Mouse (Mus musculus): ENCODE data around the gene Thada. TPM values are rescaled to one million over a fixed set of nuclear protein-coding genes. Genes with fewer than 3 reads are reported as not detected.

Gene Thada
- total and polyA plus RNA-seq, 3 experiments, result 17.3 to 26.7 (median 22.2) TPM

GRCm38 (mm10) chr17:84243759-84244158, 222.2 kb downstream of the Thada start:
- Histone ChIP-seq H3K27me3 (replicated peaks) (no peaks in the 10 kb centered on the region), H3K9ac (ENCODE audit: insufficient read depth, low read depth) (no peak overlapping the region), H3K79me2 (replicated peaks; ENCODE audit: control insufficient read depth, extremely low read depth, insufficient read depth, poor library complexity, severe bottlenecking) (no peaks in the 10 kb centered on the region), H3K36me3 (replicated peaks in 1 of 2; ENCODE audit: control insufficient read depth in 1 of 2, insufficient read depth in 1 of 2, low read length in 1 of 2) (peaks cover 34 to 68% of the 10 kb centered on the region in 2 experiments), H3K9me3 (replicated peaks; ENCODE audit: low read length) (no peaks in the 10 kb centered on the region), H3K4me2 (ENCODE audit: insufficient read depth, low read depth, poor library complexity, severe bottlenecking) (no peak overlapping the region), H3K4me3 (replicated peaks in 1 of 3; ENCODE audit: low read depth in 2 of 3, low read length in 2 of 3, poor library complexity in 1 of 3) (no peak overlapping the region), H3K27ac (ENCODE audit: insufficient read depth, low read depth) (no peak overlapping the region), H3K4me1 (ENCODE audit: control insufficient read depth in 1 of 2, insufficient read depth in 2 of 2) (peaks cover 0 to 6% of the 10 kb centered on the region in 2 experiments; a peak in 1 of 4 replicates)
- in situ Hi-C loops (cut with MboI; ENCODE audit: low pct_ligation_motif_present, low pct_unique_long_range_greater_than_20kb, low sequenced_read_pairs) (no loop called here), dilution Hi-C loops (cut with MboI; ENCODE audit: extremely low pct_ligation_motif_present, extremely low pct_unique_long_range_greater_than_20kb, low sequenced_read_pairs) (no loop called here)
- no peak for DNase-seq (ENCODE audit: extremely low read depth)
- TF ChIP-seq EP300 (IDR thresholded peaks at IDR 0.05; ENCODE audit: low read length), result no peak
- TF ChIP-seq ETS1 (conservative IDR thresholded peaks at IDR 0.05; ENCODE audit: low read depth, low read length), result no peak
- no peak for TF ChIP-seq SIN3A (IDR thresholded peaks at IDR 0.05; ENCODE audit: low read length)
- TF ChIP-seq E2F4 (IDR thresholded peaks at IDR 0.05; ENCODE audit: insufficient replicate concordance, low read depth, low read length), result no peak
- no peak for TF ChIP-seq KAT2A (IDR thresholded peaks at IDR 0.05; ENCODE audit: insufficient replicate concordance, low read length)
- no peak for TF ChIP-seq GABPA (IDR thresholded peaks at IDR 0.05; ENCODE audit: insufficient replicate concordance, low read depth, low read length)
- no peak for TF ChIP-seq POLR2AphosphoS2 (IDR thresholded peaks at IDR 0.05; ENCODE audit: low read depth, low read length)
- no peak for TF ChIP-seq CHD1 (IDR thresholded peaks at IDR 0.05; ENCODE audit: low read depth, low read length)
- TF ChIP-seq BHLHE40 (IDR thresholded peaks at IDR 0.05; ENCODE audit: low read depth, low read length), result no peak
- no peak for TF ChIP-seq ZNF384 (IDR thresholded peaks at IDR 0.05; ENCODE audit: low read depth, low read length)
- TF ChIP-seq USF1 (IDR thresholded peaks at IDR 0.05; ENCODE audit: low read depth, low read length), result no peak
- TF ChIP-seq MXI1 (IDR thresholded peaks at IDR 0.05; ENCODE audit: low read depth, low read length), result no peak
- TF ChIP-seq CTCF (conservative IDR thresholded peaks at IDR 0.05 in 1 of 2, IDR thresholded peaks at IDR 0.05 in 1 of 2; ENCODE audit: low read depth in 2 of 2, low read length in 2 of 2), result no peak

- no peak for TF ChIP-seq TBP (conservative IDR thresholded peaks at IDR 0.05; ENCODE audit: low read depth, low read length)
- TF ChIP-seq CTCF (conservative IDR thresholded peaks at IDR 0.05 in 1 of 2, IDR thresholded peaks at IDR 0.05 in 1 of 2; ENCODE audit: low read depth in 2 of 2, low read length in 2 of 2), result no peak
- no peak for TF ChIP-seq USF2 (conservative IDR thresholded peaks at IDR 0.05; ENCODE audit: low read depth, low read length)
- TF ChIP-seq NRF1 (IDR thresholded peaks at IDR 0.05; ENCODE audit: low read depth, low read length), result no peak
- TF ChIP-seq MEF2A (IDR thresholded peaks at IDR 0.05; ENCODE audit: borderline replicate concordance, low read depth, low read length), result no peak
- Histone ChIP-seq H3K4me2 (ENCODE audit: insufficient read depth, low read depth, poor library complexity, severe bottlenecking) (no peak overlapping the region), H3K79me2 (replicated peaks; ENCODE audit: control insufficient read depth, extremely low read depth, insufficient read depth, poor library complexity, severe bottlenecking) (no peaks in the 10 kb centered on the region), H3K4me1 (ENCODE audit: control insufficient read depth in 1 of 2, insufficient read depth in 2 of 2) (peaks cover 0 to 6% of the 10 kb centered on the region in 2 experiments; a peak in 1 of 4 replicates), H3K9ac (ENCODE audit: insufficient read depth, low read depth) (no peak overlapping the region), H3K9me3 (replicated peaks; ENCODE audit: low read length) (no peaks in the 10 kb centered on the region), H3K4me3 (replicated peaks in 1 of 3; ENCODE audit: low read depth in 2 of 3, low read length in 2 of 3, poor library complexity in 1 of 3) (no peak overlapping the region), H3K27ac (ENCODE audit: insufficient read depth, low read depth) (no peak overlapping the region), H3K27me3 (replicated peaks) (no peaks in the 10 kb centered on the region), H3K36me3 (replicated peaks in 1 of 2; ENCODE audit: control insufficient read depth in 1 of 2, insufficient read depth in 1 of 2, low read length in 1 of 2) (peaks cover 25 to 70% of the 10 kb centered on the region in 2 experiments)
- no peak for DNase-seq (ENCODE audit: extremely low read depth)
- in situ Hi-C loops (cut with MboI; ENCODE audit: low pct_ligation_motif_present, low pct_unique_long_range_greater_than_20kb, low sequenced_read_pairs), result no loop called here
- dilution Hi-C loops (cut with MboI; ENCODE audit: extremely low pct_ligation_motif_present, extremely low pct_unique_long_range_greater_than_20kb, low sequenced_read_pairs), result no loop called here
Observed at GRCm38 (mm10) chr17:84241308-84241957, 224.6 kb downstream of the Thada start.

All from CH12.LX (cell line).